Mouse (Mus musculus) lung, postnatal 25 days (tissue): Measurements from ENCODE around the gene Pkm.

Source experiments
- DNase-seq: peaks from one replicate; pipeline ENCODE4 v3.0.0; 2022; ENCODE audit warnings: low spot score

Gene Pkm

DNA sequence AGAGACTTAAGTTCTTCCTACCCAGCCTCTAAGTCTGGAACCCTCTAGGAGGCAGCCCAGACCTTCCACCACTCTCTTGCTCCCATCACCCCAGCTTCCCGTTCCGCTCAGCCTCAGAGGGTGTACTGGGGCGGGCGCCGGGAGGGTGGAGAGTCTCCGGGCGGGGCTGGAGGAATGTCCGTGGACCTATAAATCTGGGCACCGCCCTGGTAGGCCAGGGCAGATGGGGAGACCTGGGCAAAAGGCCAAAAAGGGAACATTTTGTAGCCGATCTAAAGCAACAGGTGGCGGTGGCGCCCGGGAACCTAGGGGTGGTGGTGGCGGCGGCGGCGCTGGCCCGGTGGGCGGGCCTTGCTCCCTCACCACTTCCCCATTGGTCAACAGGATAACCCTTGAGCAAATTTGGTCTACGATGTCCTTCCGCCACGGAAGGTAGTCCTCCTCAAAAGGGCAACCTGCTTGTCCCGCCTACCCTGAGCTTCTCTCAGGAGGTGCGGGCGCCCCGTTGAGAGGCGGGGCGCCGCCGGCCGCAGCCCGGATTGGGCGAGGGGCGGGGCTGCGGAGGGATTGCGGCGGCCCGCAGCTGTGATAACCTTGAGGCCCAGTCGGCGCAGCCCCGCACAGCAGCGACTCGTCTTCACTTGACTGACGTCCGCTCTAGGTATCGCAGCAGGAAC lies at the start of gene Pkm:
Pkm (plus strand) TSS at position 411 of the 677 bp plus-strand sequence.
- DNase-seq = peak; percentile 98

- no peak for DNase-seq
These were observed 45.2 kb upstream of the Pkm start for GRCm38 (mm10) chr9:59610950-59611349.

DNA sequence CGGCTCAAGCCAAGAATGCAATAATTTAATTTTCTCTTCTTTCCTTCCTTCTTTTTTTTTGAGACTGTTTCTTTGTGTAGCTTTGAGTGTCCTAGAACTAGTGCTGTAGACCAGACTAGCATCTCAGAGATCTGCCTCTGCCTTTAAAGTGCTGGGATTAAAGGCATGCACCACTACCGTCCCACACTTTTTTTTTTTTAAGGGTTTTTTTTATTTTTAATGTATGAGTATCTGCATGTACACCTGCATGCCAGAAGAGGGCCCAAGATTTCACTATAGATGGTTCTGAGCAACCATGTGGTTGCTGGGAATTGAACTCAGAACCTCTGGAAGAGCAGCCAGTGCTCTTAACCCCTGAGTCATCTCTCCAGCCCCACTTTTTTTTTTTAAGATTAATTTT lies 40.4 kb upstream of the Pkm start:
- DNase-seq = no peak

GRCm38 (mm10) chr9:59616622-59617306 lies 39.4 kb upstream of the Pkm start, which contains the start of gene Parp6:
Parp6 (plus strand) TSS chr9:59617284.
- peak; percentile 100 for DNase-seq

- DNase-seq = peak; percentile 26
These were observed 38.7 kb upstream of the Pkm start for GRCm38 (mm10) chr9:59617307-59617973.

- no peak for DNase-seq
These were observed 17.8 kb upstream of the Pkm start for GRCm38 (mm10) chr9:59638372-59638771.

- DNase-seq = no peak
These were observed 16.2 kb upstream of the Pkm start for GRCm38 (mm10) chr9:59639936-59640335.

- DNase-seq = no peak
These were observed 14.8 kb upstream of the Pkm start for GRCm38 (mm10) chr9:59641320-59641719.

DNA sequence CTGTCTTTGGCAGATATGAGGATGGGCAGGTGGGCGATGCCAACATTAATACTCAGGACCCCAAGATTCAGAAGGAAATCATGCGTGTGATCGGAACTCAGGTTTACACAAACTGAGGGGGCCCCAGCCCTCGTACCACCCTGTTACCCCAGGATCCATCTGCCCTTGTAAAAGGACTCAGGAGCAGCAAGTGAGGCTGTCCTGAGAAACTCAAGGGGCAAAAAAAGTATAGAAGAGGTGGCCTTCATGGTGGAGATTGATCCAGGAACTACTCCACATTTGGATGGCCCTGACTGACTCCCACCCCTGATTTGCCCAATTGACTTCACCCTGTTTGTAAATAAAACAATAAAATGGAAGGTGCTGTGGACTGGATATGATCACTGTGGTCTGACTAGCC lies 6.3 kb upstream of the Pkm start:
- no peak for DNase-seq

DNA sequence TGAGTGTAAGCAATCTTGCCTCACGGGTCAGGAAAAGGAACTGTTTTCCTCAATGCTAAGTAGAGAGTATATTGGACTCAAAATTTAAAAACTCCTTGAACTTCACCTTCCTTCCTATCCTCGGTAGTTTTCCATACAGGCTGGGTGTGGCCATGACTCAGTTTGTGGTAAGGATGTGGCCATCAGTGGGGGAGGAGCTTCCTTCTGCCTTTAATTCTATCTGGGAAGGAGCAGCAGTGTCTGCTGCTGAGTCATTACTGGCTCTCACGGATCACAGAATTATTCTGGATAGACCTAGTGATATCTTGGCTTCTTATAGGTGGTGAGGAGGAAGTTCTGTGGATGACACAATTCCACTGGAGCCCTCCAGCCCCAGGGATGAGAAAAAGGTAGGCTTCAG lies 2.8 kb upstream of the Pkm start:
- peak; percentile 31 for DNase-seq

DNA sequence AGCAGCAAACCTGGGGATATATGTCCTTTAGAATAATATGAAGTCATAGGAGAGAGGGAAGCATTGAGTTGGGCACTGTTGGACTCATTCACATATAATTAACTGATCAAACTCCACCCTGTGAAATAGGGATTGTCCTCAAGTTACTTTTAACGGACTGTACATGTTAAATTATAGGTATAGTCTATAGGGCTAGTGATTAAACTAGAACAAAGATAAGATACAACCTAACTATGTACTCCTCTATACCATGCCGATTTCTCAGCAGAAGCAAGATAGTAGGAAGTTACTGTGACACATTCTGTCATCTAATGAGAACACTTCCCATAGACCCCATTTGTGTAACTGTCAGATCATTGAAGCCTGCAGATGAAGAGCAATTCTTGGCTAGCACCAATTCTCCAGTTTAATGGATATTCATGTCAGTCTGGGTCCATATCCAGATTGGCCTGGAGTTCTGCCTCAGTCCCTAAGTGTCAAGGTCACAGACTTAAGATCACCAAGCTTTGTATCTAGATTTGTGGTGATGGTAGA lies 1.7 kb upstream of the Pkm start:
- no peak for DNase-seq

- DNase-seq = peak; percentile 57
These were observed 758 bp downstream of the Pkm start for GRCm38 (mm10) chr9:59656635-59657617.

- DNase-seq = no peak
These were observed 2.0 kb downstream of the Pkm start for GRCm38 (mm10) chr9:59658146-59658545.

DNA sequence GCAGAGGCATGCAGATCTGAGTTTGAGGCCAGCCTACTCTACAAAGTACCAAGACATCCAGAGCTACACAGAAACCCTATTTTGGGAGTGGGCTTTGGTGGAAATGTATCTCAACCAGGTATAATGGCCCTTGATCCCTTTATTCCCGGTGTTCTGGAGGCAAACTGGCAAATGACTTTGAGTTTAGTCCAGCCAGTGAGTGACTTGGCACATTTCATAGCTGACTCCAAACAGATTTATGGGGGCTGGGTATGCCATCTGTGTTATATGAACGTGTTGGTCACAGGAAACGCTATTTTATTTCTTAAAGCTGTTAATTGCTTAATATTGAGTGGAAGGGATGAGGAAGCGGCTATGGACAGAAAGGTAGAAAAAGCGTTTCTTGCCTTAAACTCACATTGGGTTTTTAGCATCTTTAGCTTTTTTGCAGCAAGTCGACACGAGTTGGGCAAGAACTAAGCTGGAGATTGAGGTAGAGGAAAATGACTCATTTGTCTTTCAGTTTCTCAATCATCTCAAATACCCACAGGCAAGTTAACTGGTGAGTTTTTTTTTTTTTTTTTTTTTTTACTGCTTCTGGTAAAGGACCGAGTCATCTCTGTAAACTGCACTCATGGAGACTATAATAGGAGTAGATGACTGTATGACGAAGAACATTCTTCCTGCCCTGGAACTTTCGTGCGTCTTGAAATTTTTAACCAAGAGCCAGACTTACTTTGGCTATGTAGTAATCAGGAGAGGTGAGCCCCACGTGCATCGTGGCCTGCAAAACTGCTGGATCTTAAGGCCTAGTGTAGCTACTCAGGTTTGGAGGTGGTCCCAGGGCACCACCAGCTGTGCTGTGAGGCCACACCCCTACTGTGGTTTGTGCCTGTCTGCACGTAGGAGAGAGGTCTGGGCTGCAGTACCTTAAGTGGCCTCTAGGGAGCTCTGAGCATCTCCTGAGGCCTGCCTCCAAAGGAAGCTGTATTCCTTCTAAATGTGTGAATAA lies 3.2 kb downstream of the Pkm start:
- DNase-seq = peak; percentile 87

GRCm38 (mm10) chr9:59660421-59660820 lies 4.3 kb downstream of the Pkm start:
- DNase-seq = no peak

DNA sequence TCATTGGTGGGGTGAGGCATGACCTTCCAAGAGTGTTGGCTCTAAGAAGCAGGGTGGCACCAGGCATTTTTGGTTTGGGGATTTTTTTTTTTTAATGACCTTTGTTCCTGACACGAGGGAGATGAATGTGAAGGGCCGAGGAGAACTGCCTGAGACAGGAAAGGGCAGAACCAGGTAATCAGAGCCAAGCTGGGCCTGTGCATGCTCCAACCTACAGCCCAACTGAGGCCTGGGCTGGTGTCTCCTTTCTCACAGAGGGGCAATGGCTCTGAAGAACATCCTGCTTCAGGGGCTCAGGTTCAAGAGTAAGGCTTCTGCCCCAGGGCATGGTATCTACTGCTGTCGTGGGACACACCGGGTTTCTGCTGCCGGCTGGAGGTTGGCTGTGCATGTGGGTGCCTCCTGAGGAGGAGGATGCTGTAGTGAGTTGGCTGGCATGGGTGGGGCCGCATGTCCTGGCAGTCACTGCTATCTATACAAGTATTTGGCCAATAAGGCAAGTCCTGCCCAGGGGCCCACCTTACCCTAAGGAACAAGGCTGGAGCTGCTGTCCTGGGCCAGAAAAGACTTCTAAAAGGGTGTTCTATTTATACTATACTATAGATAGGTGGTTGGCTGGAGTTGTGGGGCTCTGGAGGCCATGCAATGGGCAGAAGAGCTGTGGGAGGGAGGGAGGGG lies 5.3 kb downstream of the Pkm start:
- no peak for DNase-seq

DNA sequence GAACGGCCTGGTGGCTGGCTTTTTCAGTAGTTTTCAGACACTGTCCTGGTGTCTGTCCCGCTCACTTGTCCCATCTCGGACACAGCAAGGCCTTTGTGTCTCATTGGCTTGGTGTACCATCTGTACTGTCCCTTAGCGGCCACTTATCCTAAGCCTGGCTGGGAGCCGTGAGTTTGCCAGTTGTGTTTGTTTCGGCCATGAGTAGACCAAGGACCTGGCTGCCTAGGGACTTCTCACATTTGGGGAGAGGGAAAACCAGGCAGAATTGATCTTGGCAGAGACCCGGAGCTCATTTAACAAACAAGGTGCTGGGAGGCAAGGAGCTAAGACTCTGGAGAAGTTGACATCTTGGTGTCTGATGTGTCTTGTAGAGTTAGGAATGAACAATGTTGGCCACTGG lies 7.1 kb downstream of the Pkm start:
- DNase-seq = no peak

DNA sequence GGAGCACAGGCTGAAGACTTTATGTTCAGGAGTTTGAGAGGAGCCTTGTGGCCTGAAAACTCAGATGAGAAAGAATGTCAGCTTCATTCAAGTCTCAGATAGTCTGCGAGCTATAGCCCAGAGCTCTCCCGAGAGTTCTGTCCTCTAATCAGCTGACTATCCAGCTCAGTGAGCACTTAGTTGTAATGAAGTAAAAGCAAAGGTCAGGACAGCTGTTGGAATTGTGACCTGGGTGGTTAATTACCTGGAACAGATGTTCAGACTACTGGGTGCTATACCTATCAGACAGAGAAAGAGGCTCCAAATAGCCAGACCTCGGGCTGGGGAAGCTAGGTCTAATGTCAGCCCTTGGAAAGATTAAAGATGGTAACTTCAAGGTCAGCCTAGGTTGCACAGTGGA lies 7.8 kb downstream of the Pkm start:
- no peak for DNase-seq

- peak; percentile 74 for DNase-seq
These were observed 8.6 kb downstream of the Pkm start for GRCm38 (mm10) chr9:59664664-59665256.
